Mouse (Mus musculus): ENCODE data around the gene Bend6. TPM values are rescaled to one million over a fixed set of nuclear protein-coding genes. Genes with fewer than 3 reads are reported as not detected.
A peak's percentile ranks its signal among the peaks of the same experiment; 100 is the strongest.

Gene Bend6
- polyA plus RNA-seq (2012; rRNA removed) = 2.1 and 2.6 TPM in 2 replicates

- DNase-seq (ENCODE audit: low spot score) = peak; percentile 62
Measured at GRCm38 (mm10) chr1:33907421-33908190, at the start of gene Bend6. TSS of gene Bend6 (minus strand) at chr1:33907816.

DNA sequence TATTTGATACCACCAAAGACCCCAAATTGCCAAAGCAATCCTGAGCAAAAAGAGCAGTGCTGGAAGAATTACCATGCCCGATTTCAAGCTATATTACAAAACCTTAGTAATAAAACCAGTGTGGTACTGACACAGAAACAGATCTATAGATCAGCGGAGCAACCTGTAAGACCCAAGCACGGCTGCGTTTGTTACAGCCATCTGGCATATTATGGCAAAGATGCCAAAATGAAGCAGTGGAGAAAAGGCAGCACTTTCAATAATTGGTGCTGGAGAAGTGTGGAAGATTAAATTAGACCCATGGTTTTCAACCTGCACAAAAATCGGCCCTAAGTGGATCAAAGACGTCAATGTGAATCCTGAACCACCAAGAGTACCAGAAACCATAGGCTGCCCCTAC is 48.0 kb upstream of the Bend6 start:
- DNase-seq (ENCODE audit: low spot score) = no peak

- no peak for DNase-seq (ENCODE audit: low spot score)
Measured at GRCm38 (mm10) chr1:33948511-33948910, 40.9 kb upstream of the Bend6 start.

DNA sequence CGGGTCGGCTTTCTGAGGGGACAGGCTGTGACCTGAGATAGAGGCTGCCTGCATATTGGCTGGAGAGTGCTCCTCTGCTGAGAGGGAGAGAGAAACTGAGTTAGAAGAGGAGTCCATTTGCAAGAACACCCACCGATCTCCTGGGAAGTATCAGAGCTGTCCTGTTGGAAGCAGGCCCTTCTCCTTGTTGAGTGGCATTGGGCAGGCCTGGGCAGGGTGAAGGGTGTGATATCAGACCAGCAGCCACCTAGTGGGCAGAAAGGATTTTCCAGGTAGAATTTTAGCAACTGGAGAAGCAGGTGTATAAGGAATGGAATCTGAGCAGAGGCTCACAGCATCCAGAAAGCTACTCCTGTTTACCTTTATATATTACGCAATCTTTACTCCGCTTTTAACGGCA is 40.2 kb upstream of the Bend6 start:
- no peak for DNase-seq (ENCODE audit: low spot score)

DNA sequence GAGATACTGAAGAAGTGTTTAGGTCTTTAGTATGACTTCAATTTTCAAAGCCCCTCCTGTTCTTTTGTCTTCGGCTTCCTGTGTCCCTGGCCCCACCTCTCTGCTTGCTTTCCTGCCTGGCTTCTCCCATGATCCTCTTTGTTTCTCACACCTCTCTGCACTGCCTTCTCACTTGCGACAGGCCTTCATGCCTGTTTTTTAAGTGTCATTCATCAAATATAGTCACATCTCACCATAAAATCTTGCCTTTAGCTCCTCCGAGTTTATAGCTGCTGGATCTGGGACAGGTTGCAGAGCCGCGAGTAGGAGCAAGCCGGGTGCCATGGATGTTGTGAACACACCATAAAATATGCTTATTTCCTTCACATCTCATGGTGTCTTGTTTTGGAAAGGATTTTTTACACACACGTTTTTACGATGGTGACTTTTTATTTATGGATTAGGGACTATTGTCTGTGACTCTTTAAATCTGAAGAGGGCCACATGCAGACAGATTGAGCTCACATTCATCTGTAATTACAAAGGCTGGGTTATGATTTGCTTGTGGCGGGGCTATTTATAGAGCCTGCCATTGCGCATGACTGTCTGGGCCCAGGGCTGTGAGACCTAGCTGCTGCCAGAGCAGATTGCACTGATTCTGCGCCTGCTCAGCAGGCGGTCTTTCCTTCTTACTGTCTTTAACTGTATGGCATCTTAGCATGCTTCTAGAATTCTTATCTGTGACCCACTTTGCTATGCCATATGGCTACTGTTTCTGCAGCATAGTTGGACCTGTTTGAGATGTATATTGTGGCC is 39.2 kb upstream of the Bend6 start:
- DNase-seq (ENCODE audit: low spot score) = no peak

DNA sequence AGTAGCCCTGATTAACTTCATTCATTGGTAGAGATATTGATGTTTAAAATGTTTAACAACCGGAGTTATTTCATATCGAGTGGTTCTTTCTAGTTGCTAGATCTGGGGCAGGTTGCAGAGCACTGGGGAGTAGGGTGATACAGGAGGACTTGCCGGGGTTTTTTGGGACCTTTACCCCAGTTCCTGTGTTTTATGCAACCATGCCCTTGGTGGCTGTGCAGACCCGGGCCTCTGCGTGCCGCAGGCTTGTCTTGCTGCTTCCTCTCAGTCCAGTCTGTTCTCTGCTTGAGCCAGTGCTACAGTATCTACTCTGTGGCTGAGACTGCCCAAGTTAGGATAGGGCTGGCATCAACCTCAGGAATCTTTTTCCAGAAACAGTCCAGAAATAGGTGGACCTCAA is 38.1 kb upstream of the Bend6 start:
- no peak for DNase-seq (ENCODE audit: low spot score)

DNA sequence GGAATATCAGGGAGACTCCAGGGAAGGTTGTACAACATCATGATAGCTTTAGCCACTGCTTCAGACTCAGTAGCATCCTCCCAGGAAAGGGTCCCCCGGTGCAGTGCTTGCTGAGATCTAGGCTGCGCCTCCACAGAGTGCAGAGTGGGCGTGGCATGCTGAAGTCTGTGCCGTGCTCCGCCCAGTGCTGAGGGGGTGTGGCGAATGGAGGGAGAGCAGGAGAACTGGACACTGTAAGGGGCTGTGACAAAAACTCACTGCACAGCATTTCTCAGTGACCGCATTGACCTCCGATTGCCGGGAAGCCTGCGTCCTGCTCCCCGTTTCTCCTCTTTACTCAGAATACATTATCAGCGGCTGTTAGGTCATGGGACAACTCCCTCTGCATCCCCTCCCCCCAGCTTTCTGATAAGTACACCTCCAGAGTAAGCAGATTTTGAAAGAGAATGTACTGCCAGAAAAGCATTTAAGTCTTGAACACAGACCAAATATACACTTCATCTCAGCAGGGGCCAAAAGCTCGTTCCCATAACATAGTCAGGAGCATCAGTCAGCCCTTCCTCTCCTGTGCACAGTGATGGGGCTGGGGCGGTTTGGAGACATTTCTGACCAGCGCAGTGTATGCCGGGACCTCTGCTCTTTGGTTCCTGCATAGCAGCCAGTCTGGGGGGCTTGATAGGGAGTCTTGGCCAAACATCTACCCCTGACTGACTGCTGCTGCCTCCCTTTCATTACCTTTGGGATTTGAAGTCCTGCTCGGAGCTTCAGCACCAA is 37.5 kb upstream of the Bend6 start:
- no peak for DNase-seq (ENCODE audit: low spot score)

DNA sequence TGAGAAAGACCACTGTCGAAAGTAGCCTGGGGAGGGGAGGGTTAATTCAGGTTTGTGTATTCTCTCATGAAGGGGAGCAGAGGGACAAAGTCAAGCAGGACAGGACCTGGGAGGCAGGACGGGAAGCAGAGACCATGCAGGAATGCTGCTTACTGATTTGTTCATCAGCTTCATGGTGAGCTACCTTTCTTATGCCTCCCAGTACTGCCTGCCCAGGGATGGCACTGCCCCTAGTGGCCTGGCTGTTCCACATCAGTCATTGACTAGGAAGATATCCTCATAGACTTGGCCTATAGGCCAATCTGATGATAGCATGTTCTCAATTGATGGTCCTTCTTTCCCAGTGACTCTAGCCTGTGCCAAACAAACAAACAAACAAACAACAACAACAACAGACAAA is 36.3 kb upstream of the Bend6 start:
- no peak for DNase-seq (ENCODE audit: low spot score)

- DNase-seq (ENCODE audit: low spot score) = no peak
Measured at GRCm38 (mm10) chr1:33942638-33943037, 35.0 kb upstream of the Bend6 start.

DNA sequence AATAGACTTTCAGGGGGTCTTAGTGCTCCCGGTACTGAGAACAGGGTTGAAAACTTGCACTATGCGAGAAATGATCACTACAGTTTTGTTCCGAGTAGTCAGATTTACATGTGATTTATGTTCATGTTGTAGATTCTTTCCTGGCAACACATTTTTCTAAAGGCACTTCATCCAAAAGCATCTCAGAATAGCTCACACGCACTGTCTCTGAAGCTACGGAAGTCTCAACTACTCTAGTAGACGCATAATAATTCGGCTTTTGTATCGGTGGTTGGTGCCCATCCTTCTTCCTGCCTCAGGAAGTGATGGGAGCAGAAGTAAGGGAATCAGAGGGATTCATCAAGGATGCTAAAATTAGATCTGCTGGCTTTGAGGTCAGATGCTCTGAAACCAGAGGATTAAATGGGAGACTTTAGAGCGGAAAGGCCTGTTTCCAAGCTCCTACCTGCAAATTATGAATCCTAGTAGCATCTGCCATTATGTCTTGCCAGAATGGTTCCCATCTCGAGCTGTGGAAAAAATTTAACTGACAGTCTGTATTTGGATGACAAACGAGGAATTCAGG is 32.8 kb upstream of the Bend6 start:
- no peak for DNase-seq (ENCODE audit: low spot score)

DNA sequence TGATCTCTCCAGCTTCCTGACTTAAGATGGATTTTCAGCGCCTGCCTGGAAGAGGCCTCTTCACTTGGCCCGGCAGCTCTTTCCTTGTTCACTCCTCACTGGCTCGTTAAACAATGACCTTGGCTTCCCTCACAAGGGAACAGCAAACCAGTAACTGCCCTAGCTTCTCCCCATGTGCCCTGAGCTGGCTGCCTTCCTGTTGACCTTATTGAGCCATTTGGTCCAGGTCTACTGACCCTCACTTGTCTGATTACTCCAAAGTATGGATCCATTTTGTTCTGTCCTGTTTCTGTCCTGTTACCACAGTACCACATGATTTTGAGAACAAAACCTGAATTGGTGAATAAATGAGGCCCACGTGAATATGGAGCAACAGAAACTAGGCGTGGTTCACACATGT is 32.2 kb upstream of the Bend6 start:
- DNase-seq (ENCODE audit: low spot score) = no peak

DNA sequence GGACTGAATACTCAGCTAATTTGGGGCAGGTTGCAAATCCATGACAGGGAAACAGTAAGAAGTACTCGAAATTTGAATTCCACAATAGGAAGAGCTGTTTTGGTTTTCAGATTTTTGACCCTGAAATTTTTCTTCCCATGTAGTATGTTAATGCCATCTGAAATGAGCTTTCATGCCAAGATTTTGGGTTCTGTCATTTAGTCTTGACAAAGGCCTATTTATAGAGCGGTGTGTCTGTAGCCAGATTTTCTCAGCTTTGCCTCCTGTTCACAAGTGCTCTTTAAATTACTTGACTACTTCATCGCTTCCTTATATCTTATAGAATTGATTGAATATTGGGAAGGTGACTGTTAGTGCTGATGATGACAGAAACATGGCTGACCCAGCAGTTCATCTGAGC is 28.3 kb upstream of the Bend6 start:
- DNase-seq (ENCODE audit: low spot score) = no peak

GRCm38 (mm10) chr1:33932845-33933499 is 25.4 kb upstream of the Bend6 start:
- DNase-seq (ENCODE audit: low spot score) = no peak

- DNase-seq (ENCODE audit: low spot score) = no peak
Measured at GRCm38 (mm10) chr1:33932196-33932595, 24.6 kb upstream of the Bend6 start.

DNA sequence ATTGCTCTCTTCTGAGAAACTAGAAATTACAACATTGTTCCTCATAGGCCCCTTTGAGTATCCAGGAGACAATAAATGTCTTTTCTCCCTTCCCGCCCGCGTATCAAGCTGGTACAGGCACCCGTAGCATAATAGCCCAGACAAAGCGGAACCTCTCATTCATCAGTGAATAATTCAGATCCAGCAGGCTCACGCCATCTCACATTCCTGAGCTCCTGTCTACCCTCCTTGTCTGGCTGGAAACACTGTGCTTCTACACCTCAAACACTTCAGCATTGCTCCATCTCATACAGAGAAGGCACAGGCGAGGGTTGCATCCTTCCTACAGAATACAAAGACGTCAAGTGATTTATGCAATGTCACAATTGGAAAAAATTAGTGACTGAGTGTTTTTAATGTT is 24.2 kb upstream of the Bend6 start:
- no peak for DNase-seq (ENCODE audit: low spot score)

GRCm38 (mm10) chr1:33927466-33927865 is 19.9 kb upstream of the Bend6 start:
- DNase-seq (ENCODE audit: low spot score) = no peak

DNA sequence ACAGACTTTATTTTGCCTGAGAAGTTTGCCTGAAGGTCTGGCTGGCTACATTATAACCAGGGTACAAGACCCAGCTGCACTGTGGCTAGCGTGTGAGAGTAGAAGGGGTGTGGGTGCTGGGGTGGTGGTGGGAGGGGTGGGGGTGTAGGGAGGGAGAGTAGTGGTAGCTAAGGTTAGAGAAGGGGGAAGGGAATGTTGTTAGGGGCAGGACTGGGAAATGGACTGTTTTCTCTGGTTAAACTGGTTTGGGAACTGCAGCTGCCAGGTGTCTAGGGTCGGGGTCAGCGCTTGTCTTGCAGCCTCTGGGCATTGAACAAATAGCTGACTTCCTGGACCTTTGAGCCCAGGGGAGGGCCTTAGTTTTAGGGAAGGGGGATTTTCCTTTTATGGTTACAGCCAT is 17.7 kb upstream of the Bend6 start:
- DNase-seq (ENCODE audit: low spot score) = no peak

- no peak for DNase-seq (ENCODE audit: low spot score)
Measured at GRCm38 (mm10) chr1:33922975-33923374, 15.4 kb upstream of the Bend6 start.

GRCm38 (mm10) chr1:33916554-33916953 is 8.9 kb upstream of the Bend6 start:
- no peak for DNase-seq (ENCODE audit: low spot score)

DNA sequence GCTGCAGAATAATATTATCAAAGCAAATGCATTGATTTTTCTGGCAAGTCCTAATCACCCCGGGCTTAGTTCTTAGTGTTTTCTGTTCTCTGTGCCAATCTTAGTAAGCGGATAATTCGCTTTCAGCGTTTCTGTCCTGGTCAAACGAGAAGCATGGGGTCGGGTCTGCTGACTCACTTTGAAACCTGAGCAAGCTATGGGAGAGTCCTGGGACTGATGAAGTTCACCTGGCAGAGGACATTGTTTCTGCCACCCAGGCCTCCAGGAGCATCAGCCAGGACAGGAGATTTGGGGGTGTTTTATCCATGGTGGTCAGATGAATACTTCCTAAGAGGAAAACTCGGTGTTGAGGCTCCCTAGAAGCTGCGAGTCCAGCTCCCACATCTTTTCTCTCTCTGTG is 4.0 kb upstream of the Bend6 start:
- DNase-seq (ENCODE audit: low spot score) = no peak

DNA sequence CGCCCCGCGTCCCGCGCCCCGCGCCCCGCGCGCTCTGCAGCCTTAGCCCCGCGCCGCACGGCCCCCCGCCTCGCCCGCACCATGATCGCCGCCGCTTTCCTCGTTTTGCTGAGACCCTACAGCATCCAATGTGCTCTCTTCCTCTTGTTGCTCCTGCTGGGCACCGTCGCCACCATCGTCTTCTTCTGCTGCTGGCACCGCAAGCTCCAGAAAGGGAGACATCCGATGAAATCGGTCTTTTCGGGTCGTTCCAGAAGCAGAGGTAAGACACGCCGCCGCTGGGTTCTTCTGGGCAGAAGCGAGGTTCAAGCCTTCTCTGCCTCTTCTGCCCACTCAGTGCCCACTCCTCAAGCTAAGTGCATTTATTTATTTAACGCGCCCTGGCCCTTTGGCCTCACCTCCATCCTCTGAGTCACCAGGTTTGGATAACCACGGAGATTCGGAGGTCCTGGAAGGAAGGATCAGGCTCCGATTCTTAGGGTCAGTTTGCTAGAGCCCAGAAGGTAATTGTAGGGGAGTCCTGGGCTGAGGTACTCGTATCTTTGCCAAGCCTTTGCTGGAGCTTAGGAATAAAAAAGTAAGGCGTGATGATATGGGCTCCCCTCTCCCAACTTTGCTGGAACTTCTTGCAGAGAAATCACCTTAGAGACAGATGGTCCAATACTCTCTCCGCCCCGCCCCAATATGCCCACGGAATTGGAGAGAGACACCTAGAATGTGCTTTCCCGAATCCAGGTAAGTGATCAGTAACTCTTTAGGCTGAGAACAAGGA is 761 bp upstream of the Bend6 start, which contains the start of gene Dst:
Dst (plus strand) TSS at position 35 of the 772 bp plus-strand sequence.
- DNase-seq (ENCODE audit: low spot score) = no peak
